Mouse (Mus musculus): ENCODE measurements around the gene Inpp4b. TPM values are rescaled to one million over a fixed set of nuclear protein-coding genes. Genes with fewer than 3 reads are reported as not detected.

Gene Inpp4b
- polyA plus RNA-seq, 1 experiment from 2014 or later: 10.6 TPM

DNA sequence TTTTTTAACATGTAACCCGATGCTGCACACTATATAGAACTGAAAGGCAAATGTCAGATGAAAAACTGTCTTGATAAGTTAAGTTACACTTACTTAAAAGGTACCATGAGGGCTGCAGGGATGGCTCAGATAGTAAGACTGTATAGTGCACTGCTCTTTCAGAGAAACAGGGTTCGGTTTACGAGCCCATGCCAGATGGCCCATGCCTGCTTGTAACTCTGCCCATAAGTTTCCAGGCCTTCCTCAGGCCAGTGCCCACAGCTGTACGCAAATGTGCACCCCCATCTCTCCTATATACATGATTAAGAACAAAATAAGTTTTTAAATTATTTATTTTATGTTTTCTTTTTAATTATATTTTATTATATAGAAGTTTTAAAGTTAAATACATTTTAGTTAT lies 300.7 kb downstream of the Inpp4b start:
- Histone ChIP-seq H3K27ac (no peak overlapping the region), H3K4me1 (no peaks in the 10 kb centered on the region), H3K36me3 (replicated peaks) (no peaks in the 10 kb centered on the region), H3K27me3 (replicated peaks) (no peaks in the 10 kb centered on the region), H3K9me3 (no peaks in the 10 kb centered on the region), H3K4me3 (no peak overlapping the region), H3K4me2 (no peak overlapping the region), H3K9ac (no peak overlapping the region)
- WGBS: 92% methylated on average over 4 of the region's 4 CpGs
- ATAC-seq (replicated peaks): no peak

GRCm38 (mm10) chr8:81692167-81692566 lies 349.8 kb downstream of the Inpp4b start:
- Histone ChIP-seq H3K4me2 (no peak overlapping the region), H3K36me3 (replicated peaks) (no peaks in the 10 kb centered on the region), H3K4me1 (no peaks in the 10 kb centered on the region), H3K27me3 (replicated peaks) (no peaks in the 10 kb centered on the region), H3K9me3 (no peaks in the 10 kb centered on the region), H3K4me3 (no peak overlapping the region), H3K9ac (no peak overlapping the region), H3K27ac (no peak overlapping the region)
- no peak for ATAC-seq (replicated peaks)

- Histone ChIP-seq H3K9me3 (no peaks in the 10 kb centered on the region), H3K4me1 (no peaks in the 10 kb centered on the region), H3K27me3 (replicated peaks) (no peaks in the 10 kb centered on the region), H3K4me3 (no peak overlapping the region), H3K4me2 (no peak overlapping the region), H3K36me3 (replicated peaks) (no peaks in the 10 kb centered on the region), H3K9ac (no peak overlapping the region), H3K27ac (no peak overlapping the region)
- 40% methylated on average over 2 of the region's 2 CpGs for WGBS
- ATAC-seq (replicated peaks): no peak
These were observed 352.5 kb downstream of the Inpp4b start for GRCm38 (mm10) chr8:81694893-81695292.

- H3K9me3 ChIP-seq: no peaks in the 10 kb centered on the region
- no peaks in the 10 kb centered on the region for H3K36me3 ChIP-seq (replicated peaks)
- ATAC-seq (replicated peaks): no peak
- WGBS: 73% methylated on average over 1 of the region's 1 CpGs
- H3K27me3 ChIP-seq (replicated peaks): no peaks in the 10 kb centered on the region
- H3K4me2 ChIP-seq: no peak overlapping the region
- H3K9ac ChIP-seq: no peak overlapping the region
- H3K4me1 ChIP-seq: no peaks in the 10 kb centered on the region
- no peak overlapping the region for H3K4me3 ChIP-seq
- H3K27ac ChIP-seq: no peak overlapping the region
These were observed 359.7 kb downstream of the Inpp4b start for GRCm38 (mm10) chr8:81702038-81702437.

DNA sequence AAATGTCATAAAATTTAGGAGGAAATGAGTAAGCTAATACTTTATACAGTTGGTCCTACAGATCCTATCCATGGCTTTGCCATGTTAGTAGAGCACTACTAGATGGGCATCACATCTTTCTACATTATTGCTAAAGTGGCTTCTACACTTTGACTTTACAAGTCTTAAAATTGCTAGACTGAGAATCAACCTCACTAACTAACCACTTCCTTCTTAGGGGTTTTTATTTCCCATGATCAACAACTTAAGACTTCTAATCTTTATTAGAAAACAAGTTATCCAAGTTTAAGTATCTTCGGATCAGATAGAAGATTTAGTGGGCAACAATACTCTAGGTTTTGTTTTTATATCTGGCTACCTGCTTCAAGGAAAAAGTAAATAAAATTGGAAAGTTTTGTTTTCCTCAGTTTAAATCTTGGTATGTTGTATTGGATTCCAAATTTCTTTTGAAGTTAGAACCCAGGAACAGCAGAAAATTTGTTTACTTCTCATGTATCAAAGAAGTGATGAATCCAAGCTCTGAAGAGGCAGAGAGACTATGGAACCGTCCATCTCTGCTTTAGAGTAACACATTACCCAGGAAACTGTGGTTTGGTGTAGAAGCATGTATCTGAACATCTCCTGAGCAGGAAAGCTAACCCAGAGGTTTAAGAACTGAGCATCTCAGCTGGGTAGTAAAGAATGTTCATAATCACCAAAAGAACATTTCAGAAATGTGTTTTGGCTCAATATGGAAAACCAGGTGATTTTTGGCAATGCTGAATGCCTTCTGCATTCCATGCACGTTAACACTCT lies 361.4 kb downstream of the Inpp4b start:
- no peaks in the 10 kb centered on the region for H3K36me3 ChIP-seq (replicated peaks)

GRCm38 (mm10) chr8:81707436-81707835 lies 365.1 kb downstream of the Inpp4b start:
- no peaks in the 10 kb centered on the region for H3K9me3 ChIP-seq
- no peaks in the 10 kb centered on the region for H3K4me1 ChIP-seq
- ATAC-seq (replicated peaks): no peak
- H3K4me3 ChIP-seq: no peak overlapping the region
- 64% methylated on average over 1 of the region's 1 CpGs for WGBS
- H3K36me3 ChIP-seq (replicated peaks): no peaks in the 10 kb centered on the region
- H3K27ac ChIP-seq: no peak overlapping the region
- H3K27me3 ChIP-seq (replicated peaks): no peaks in the 10 kb centered on the region
- H3K9ac ChIP-seq: no peak overlapping the region
- H3K4me2 ChIP-seq: no peak overlapping the region

More for the DNA sequence above, 361.4 kb downstream of the Inpp4b start:
- H3K27ac ChIP-seq: no peak overlapping the region
- H3K4me2 ChIP-seq: no peak overlapping the region
- H3K4me1 ChIP-seq: no peaks in the 10 kb centered on the region
- WGBS: 85% methylated on average over 3 of the region's 3 CpGs
- no peaks in the 10 kb centered on the region for H3K27me3 ChIP-seq (replicated peaks)
- H3K4me3 ChIP-seq: no peak overlapping the region
- ATAC-seq (replicated peaks): no peak
- no peak overlapping the region for H3K9ac ChIP-seq
- no peaks in the 10 kb centered on the region for H3K9me3 ChIP-seq

DNA sequence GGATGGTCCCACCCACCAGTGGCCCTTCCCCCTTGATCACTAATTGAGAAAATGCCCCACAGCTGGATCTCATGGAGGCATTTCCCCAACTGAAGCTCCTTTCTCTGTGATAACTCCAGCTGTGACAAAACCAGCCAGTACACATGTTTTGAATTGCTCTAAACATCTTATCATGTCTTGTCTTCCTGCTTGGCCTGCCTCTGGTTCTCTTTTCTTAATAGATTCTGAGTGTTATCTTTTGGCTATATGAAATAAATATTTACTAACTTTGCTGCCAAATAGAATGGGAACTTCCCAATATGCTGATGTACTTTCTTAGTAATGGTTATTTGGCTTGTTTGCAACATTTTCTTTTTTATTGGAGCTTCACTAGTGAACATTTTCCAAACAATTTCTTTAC lies 389.0 kb downstream of the Inpp4b start:
- Histone ChIP-seq H3K9me3 (no peaks in the 10 kb centered on the region), H3K4me1 (no peaks in the 10 kb centered on the region), H3K36me3 (replicated peaks) (no peaks in the 10 kb centered on the region), H3K9ac (no peak overlapping the region), H3K27ac (no peak overlapping the region), H3K4me2 (no peak overlapping the region), H3K4me3 (no peak overlapping the region), H3K27me3 (replicated peaks) (no peaks in the 10 kb centered on the region)
- no peak for ATAC-seq (replicated peaks)

DNA sequence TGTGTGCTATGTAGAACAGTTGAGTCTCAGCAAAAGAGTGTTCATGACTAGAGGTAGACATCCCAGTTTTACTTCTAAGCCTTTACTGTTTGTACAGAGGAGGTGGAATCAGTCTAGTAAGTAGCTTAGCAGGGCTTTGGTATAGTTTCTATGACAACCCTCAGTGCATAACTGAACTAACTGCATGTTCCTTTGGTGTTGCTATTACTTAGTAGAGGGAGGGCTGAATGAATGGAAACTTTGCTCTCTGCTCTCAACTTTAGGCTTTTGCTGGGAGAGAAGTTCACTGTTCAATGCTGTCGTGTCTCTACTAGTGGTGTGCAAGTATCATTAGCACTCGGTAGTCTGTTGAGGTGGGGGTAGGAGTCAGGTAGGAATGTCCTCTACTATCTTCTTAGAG lies 393.3 kb downstream of the Inpp4b start:
- Histone ChIP-seq H3K27ac (no peak overlapping the region), H3K4me3 (no peak overlapping the region), H3K4me1 (no peaks in the 10 kb centered on the region), H3K9me3 (no peaks in the 10 kb centered on the region), H3K27me3 (replicated peaks) (no peaks in the 10 kb centered on the region), H3K9ac (no peak overlapping the region), H3K36me3 (replicated peaks) (no peaks in the 10 kb centered on the region), H3K4me2 (no peak overlapping the region)
- ATAC-seq (replicated peaks): no peak
- WGBS: 94% methylated on average over 2 of the region's 2 CpGs

- H3K4me2 ChIP-seq: no peak overlapping the region
- H3K4me3 ChIP-seq: no peak overlapping the region
- H3K36me3 ChIP-seq (replicated peaks): no peaks in the 10 kb centered on the region
- no peak overlapping the region for H3K9ac ChIP-seq
- no peaks in the 10 kb centered on the region for H3K4me1 ChIP-seq
- H3K27ac ChIP-seq: no peak overlapping the region
- ATAC-seq (replicated peaks): no peak
- WGBS: 92% methylated on average over 1 of the region's 1 CpGs
- H3K9me3 ChIP-seq: no peaks in the 10 kb centered on the region
- H3K27me3 ChIP-seq (replicated peaks): no peaks in the 10 kb centered on the region
These were observed 393.7 kb downstream of the Inpp4b start for GRCm38 (mm10) chr8:81736103-81736502.

DNA sequence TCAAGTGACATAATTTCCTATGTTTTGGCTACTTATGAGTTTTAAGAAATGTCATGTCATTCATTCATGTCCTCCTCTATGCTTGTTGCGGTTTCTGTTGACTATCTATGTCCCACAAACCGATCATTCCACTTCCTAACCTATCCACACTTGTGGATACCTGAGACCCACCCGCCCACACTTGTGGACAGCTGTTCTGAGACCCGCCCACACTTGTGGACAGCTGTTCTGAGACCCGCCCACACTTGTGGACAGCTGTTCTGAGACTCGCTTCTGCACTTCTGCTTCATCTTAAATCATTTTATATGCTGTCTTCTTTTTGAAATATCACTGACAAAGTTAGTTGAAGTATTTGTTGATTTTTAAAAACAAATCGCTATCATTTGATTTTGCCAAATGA lies 400.2 kb downstream of the Inpp4b start:
- Histone ChIP-seq H3K4me1 (no peaks in the 10 kb centered on the region), H3K27me3 (replicated peaks) (no peaks in the 10 kb centered on the region), H3K9me3 (no peaks in the 10 kb centered on the region), H3K36me3 (replicated peaks) (no peaks in the 10 kb centered on the region), H3K9ac (no peak overlapping the region), H3K27ac (no peak overlapping the region), H3K4me2 (no peak overlapping the region), H3K4me3 (no peak overlapping the region)
- WGBS: 92% methylated on average over 7 of the region's 7 CpGs
- ATAC-seq (replicated peaks): no peak

- no peak overlapping the region for H3K4me2 ChIP-seq
- H3K4me1 ChIP-seq: no peaks in the 10 kb centered on the region
- no peaks in the 10 kb centered on the region for H3K36me3 ChIP-seq (replicated peaks)
- H3K27ac ChIP-seq: no peak overlapping the region
- no peak overlapping the region for H3K4me3 ChIP-seq
- H3K9ac ChIP-seq: no peak overlapping the region
- no peaks in the 10 kb centered on the region for H3K27me3 ChIP-seq (replicated peaks)
- H3K9me3 ChIP-seq: no peaks in the 10 kb centered on the region
- WGBS: 87% methylated on average over 3 of the region's 3 CpGs
- no peak for ATAC-seq (replicated peaks)
These were observed 400.7 kb downstream of the Inpp4b start for GRCm38 (mm10) chr8:81743040-81743439.

GRCm38 (mm10) chr8:81745439-81745838 lies 403.1 kb downstream of the Inpp4b start:
- no peak for ATAC-seq (replicated peaks)
- Histone ChIP-seq H3K4me1 (no peaks in the 10 kb centered on the region), H3K27me3 (replicated peaks) (no peaks in the 10 kb centered on the region), H3K27ac (no peak overlapping the region), H3K9me3 (no peaks in the 10 kb centered on the region), H3K4me2 (no peak overlapping the region), H3K36me3 (replicated peaks) (no peaks in the 10 kb centered on the region), H3K4me3 (no peak overlapping the region), H3K9ac (no peak overlapping the region)
- 55% methylated on average over 1 of the region's 1 CpGs for WGBS

- Histone ChIP-seq H3K27ac (no peak overlapping the region), H3K4me1 (no peaks in the 10 kb centered on the region), H3K9ac (no peak overlapping the region), H3K27me3 (replicated peaks) (no peaks in the 10 kb centered on the region), H3K9me3 (no peaks in the 10 kb centered on the region), H3K4me3 (no peak overlapping the region), H3K36me3 (replicated peaks) (no peaks in the 10 kb centered on the region), H3K4me2 (no peak overlapping the region)
- no peak for ATAC-seq (replicated peaks)
- 73% methylated on average over 1 of the region's 1 CpGs for WGBS
These were observed 408.8 kb downstream of the Inpp4b start for GRCm38 (mm10) chr8:81751159-81751558.

Measured in midbrain, embryonic 15.5 days (tissue).